Mouse (Mus musculus) cerebellum, adult 8-10 months (tissue): ENCODE data around the gene Aspdh.

Experiments
- DNase-seq: peaks from one replicate; pipeline ENCODE4 v3.0.0; 2022

Aspdh gene

DNA sequence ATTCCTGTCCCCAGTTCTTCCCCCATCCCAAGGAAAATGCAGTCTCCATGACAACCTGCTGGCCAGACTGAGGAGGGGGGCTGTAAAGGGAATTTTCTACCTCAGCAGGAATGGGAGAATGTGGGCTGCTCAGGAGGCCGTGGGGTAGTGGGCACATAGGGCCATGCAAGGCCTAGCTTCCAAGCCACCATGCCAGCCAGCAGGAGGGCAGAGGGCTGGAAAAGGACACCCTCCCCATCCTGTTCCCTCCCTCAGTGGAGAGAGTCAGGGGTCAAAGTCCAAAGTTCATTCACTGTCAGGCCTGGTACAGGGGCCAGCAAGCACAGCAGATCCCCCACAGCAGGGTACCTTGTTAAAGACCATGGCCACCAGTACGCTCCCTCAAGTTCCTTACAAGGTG lies at the start of gene Aspdh:
TSS of gene Aspdh (plus strand) at position 281 of the 400 bp plus-strand sequence.
- no peak for DNase-seq

DNA sequence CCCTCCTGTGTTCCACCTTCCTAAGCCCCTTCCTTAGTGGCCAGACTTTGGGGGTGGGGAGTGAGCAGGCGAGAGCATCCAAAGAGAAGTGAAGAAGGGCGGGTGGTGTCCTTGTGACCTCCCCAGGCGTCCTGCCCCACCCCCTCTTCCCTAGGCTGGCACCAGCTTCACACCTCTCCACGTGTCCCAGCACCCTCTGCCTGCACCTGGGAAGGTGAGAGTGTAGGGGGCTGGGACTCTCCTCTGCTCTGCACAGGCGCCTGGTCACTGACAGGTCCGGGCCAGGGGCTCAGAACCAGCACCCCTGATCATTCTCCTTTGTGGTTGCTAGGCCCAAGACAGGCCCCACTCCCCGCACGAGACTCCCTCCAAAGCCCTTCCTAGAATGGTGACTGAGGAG lies 37.5 kb upstream of the Aspdh start:
- DNase-seq, result no peak

DNA sequence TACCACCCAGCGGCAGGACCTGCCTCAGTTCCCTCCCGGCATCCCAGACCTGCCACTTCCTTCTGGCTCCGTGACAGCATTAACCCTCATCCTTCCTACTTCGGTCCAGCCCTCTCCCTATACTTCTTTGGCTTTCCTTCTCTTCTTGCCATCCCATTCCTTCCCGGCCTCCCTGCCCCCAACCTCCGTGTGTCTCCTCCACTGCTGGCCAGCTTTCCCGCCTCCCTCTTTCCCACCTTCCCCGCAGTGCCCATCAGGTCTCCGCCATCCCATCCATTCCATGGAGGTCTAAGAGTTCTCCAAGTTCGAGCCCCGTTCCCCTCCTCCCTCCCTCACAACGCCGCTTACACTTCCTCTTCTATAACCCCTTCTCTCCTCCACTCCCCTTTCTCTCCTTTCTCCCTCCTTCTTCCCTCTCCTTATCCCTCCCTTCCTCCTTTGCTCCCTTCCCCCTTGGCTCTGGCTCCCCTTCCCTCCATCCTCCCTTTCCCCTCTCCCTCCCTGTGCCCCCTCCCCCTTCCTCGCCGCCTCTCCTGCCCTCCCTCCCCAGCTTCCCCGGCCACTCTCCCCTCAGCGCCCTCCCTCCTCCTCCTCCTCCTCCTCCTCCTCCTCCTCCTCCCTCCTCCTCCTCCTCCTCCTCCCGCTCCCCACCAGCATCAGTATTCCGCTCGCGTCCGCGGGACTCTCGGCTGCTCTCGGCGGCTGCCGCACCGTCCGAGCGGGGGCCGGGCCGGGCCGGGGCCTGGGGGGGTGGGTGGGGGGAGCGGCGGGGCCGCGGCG lies 36.8 kb upstream of the Aspdh start:
- DNase-seq, result peak; percentile 51

DNA sequence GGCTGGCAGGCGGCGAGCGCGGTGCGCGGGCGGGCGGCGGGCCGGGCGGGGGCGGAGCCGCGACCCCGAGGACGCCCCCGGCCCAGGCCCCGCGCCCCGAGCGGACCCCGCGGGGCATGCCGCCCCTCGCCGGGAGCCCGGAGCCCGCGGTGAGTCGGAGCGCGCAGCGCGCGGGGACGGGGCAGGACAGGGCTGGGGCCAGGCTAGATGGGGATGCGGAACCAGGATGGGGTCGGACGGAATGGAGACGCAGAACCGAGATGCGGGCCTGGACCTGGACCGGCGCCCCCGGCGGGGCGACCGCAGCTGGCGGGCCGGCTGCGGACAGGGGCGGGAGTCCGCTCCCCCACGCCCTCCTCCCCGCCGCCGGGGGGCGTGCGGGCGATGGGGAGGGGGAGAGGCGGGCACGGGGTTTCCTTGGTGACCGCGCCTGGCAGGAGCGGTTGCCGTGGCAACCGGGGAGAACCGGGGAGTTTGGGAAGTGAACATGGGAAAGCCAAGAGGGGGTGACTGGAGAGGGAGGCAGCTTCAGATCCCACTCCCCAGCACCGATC lies 36.1 kb upstream of the Aspdh start, which contains the start of gene Lrrc4b:
TSS of gene Lrrc4b (plus strand) at position 51 of the 554 bp plus-strand sequence.
- peak; percentile 53 for DNase-seq

DNA sequence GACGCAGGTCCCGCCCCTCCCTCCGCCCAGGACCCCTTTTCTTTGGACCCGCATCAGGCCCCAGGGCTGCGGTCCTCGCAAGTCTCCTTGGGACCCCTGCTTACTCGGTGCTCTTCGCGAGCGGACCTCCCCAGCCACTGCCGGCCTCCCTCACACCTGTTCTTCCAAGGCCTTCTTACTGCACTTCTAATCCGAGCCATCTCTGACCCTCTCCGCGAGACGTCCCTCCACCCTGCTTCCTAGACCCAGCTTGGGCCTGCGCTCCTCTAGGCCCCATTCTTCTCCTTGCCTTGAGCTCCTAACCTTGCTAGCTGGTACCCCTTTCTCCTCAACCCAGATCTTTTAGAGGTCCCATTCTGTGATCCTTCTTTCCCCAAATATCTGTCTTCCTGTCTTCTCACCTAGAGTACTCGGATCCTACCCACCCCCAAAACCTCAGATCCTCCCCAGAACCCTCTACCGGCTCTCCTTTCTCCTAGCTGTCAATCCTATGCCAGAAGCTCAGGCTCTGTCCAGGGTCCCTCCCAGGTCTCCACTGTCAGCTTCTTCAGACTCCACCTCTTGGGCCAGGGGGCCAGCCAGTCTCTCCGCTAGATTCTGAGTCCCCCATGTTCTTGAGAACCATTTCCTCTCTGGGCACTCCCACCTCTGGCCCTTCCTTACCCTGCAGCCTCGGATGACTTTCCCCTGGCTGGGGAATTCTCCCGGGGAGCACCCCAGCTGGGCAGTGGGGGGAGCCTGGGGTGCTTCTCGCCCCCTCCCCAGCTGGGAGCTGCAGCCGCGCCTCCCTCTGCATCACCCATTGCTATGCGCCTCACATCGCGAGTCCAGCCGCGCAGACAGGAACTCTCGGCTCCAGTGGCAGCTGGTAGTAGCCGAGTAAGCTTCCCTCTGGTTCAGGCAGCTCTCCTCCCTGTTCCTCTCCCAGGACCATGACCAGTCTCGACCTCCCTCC lies 35.4 kb upstream of the Aspdh start:
- peak; percentile 52 for DNase-seq

DNA sequence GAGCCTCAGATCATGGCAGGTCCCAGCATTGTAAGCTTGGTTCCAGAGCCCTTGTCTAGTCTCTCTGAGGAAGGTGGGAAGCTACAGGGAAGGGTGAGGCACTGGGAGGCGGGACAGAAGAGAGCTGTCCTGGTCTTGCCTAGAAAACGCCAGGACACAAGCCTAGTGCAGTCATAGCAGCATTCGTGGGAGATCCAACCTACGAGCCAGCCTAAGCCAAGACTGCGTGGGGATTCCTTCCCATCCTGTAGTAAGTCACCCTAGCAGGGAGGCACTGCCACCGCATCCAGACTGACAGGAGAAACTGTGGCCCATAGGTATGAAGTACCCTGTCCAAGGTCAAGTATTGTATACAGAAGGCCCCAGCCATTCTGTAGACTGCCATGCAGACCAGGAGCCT lies 32.6 kb upstream of the Aspdh start:
- DNase-seq, result no peak

DNA sequence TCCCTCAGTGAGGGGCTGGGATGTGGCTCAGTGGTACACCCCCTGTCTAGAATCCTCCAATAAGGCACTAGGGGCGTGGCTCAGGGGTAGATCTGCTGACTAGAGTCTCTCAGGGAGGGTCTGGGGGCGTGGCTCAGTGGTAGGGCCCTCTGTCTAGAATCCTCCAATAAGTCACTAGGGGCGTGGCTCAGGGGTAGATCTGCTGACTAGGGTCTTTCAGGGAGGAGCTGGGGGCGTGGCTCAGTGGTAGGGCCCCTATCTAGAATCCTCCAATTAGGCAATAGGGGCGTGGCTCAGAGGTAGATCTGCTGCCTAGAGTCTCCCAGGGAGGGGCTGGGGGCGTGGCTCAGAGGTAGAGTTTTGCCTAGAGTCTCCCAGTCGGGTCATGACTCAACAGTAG lies 31.8 kb upstream of the Aspdh start:
- no peak for DNase-seq

DNA sequence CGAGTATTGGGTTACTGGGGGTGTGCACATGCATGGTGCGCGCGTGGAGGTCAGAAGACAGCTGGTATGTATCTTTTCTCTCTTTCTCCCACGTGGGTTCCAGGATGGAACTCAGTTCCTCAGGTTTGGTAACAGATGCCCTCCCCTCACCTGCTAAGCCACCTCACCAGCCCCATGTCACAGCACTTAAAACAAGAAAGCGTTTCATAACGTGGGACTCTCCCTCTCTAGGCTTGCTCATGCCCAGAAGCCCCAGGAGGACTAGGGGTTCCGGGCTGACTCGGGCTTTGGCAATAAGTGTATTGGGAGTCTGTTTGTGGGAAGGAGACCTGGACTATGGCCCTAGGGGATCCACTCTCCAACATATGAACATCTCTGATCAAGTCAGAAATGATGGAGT lies 31.1 kb upstream of the Aspdh start:
- no peak for DNase-seq

DNA sequence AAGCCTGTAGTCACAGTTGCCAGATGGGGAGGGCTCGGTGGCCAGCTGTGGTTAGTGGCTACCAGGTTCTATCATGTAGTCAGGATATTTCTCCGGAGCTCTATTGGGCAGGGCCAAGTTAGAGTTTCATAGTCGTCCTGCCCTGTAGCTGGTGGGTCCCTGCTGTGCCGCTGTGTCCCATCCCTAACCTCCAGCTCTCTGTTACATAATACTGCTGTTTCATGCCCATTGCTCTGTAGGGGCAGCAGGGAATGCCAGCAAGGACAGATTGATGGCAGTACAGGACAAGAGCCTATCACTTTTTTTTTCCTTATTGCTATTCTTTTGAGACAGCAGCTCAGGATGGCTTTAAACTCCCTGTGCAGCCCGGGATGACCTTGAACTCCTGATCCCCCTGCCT lies 29.4 kb upstream of the Aspdh start:
- peak; percentile 56 for DNase-seq

DNA sequence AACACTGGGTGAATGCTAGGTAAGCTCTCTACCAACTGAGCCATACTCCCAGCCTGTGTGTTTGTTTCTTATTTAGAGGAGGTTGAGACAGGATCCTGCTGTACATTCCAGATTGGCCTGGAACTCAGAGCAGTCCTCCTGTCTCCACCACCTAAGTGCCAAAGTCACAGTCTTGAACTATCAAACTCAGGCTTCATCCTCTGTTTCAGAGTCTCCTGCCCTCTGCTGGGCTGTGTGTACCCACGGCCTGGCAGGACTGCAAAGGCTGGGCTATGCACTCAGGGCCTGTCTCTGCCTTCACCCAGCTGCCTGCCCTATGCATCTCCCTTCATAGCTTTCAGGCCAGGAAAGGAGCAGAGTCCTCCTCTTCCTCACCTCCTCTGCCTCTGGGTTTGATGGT lies 28.9 kb upstream of the Aspdh start:
- DNase-seq, result no peak

DNA sequence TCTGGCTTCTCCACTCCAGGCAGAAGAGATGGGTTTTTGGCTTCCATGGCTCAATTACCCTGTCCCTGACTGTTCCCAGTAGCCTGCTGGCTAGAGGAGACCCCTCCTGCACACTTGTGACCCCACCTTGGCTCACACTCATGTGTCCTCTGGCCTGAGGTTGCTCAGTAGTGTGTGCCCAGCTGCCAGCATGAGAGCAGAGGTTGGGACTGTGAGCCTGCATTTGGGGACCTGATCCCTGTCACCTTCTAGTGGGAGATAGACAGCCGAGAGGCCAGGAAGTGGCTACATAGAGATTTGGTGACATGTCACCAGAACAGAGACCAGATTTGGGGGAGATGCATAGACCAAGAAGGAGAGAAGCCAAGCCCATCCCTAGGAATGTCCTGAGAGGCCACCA lies 28.0 kb upstream of the Aspdh start:
- no peak for DNase-seq

DNA sequence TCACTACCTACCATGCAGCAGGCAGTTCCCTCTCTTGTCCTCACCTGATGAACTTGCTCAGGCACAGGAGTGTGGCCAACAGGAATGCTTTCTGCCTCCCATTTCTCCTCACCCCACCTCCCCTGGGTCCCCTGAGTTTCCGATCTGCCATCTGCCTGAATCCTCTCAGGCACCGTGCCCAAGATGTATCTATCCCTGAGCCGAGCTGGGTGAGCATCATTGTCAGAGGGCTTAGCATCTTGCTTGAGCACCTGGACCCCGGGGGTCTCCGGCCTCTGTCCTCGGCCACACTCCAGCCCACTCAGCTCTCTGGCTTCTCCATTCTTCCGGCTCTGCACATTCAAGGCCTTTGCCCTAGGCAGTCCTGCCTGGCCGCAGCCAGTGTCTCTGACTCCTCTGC lies 27.3 kb upstream of the Aspdh start:
- peak; percentile 72 for DNase-seq

DNA sequence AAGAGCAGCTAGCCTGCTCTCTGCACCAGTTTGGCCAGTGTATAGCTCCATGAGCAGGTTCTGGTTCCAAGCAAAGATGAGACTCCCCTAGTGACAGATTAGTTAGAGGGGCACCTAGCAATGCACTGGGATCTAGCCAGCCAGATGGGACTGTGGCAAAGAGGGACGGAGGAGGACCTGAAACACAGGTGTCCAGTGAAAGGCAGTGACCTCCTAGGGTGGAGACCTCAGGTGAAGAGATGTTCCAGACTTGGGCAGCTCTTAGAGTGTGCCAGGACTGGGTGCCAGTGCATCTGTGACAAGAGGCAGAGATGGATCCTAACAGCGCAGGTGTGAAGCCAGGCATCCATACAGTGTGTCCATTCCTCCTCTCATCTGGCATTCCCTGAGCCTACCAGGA lies 25.5 kb upstream of the Aspdh start:
- DNase-seq, result peak; percentile 36

DNA sequence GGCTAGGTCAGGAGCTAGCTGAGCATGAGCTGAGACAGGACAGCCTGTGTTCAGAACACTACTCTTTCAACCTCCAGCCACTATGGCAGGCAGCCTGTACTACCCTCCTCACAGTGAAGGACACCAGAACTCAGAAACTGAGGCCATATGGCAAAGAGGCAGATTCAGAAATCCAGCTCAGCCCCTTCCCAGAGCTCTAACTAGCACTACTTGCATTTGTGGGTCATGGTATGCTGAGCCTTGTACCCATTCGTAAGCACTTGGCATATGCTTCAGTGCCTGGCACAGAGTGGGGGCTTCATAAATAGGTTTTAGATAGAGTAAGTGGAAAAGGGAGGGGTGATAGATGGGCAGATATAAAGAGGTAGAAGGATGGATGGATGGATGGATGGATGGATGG lies 24.7 kb upstream of the Aspdh start:
- peak; percentile 31 for DNase-seq

DNA sequence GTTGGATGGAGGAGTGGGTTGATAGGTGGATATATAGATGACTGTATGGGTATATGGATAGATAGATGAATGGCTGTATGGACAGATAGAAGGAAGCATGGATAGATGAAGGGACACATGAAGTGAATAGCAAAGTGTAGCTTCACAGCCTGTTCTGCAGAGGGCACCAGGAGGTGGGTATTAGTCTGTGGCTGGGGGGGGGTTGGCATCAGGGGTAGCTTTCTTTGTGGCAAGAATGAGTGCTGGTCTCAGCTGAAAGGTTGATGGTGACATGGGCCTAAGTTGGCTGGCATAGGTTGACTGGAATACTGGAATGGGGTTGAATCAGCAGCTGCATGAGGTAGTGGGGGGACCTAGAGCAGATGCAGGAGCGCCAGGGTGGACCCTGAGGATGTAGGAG lies 24.0 kb upstream of the Aspdh start:
- no peak for DNase-seq

DNA sequence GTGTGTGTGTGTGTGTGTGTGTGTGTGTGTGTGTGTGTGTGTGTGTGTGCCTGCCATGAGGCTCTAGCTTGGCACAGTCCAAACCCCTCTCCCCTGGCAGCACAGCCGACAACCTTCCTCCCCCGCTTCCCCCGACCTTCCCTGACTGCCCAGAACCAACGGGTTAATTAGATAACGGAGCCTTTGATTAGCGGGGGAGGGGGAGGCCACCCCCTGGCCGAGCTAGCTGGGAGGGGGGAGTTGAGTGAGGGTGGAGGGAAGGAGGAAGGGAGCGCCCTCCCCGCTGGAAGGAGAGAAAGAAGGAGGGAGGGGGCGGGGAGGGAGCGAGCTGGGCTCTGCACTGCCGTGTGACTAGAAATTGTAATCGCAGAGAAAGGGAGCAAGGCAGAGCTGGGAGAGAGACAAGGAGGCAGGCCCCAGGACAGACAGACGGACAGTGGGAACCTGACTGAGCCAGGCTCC lies 23.5 kb upstream of the Aspdh start:
- peak; percentile 73 for DNase-seq

DNA sequence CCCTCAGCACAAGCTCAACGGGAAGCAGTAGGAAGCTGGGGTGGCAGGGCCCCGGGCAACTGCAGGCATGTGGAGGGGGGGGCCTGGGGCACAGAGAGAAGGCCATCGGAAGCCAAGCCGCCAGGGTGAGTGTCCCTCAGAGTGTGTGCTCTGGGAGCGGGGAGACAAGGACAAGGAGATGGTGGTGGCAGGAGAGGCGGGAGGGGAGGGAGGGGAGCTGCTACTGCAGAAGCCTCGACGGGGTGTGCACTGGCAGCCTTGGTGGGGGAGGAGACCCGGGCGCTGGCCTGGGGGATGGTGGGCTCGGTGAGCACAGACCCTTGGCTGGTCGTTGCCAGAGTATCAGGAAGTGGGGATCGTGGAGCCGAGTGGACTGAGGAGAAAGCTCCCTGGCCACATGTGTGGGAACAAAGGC lies 22.8 kb upstream of the Aspdh start:
- peak; percentile 56 for DNase-seq

DNA sequence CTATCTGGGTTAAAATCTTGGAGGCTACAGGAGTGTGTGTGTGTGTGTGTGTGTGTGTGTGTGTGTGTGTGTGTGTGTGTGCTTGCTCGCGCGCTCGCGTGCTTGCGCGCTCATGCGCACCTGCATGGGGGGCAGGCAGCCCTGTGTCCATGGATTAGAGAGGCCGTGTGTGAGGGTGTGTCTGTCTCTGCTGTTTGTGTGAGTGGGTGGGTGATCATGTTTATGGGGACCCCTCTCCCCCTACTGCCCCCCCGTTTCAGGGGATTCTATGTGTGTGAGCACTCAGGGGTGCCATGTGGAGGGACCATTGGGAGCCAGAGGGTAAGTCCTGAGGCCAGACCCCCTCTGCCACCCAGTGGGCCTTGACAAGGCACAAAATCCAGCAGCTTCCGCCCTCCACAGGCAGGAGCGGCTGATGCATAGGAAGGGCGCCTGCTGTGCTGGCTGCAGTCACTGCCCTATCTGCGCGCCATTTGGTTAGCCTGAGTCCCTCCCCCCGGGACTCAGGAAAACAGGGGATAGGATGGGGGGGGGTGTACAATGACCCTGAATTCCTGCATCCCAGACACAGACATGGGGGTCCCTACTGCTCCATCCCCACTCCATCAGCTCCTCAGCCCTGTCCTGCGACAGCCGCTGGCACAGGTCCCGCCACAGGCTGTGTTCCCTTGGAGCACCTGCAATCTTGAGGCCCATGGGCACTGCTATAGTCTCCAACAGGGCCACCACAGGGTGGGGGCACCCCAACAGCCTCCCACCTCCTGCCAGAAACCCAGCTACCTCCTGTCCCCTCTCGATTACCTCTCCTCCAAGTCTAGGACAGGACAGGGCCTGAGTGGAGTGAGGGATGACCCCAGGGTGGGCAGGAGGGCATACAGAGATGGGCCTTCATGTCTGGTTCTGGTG lies 21.7 kb upstream of the Aspdh start:
- peak; percentile 73 for DNase-seq

DNA sequence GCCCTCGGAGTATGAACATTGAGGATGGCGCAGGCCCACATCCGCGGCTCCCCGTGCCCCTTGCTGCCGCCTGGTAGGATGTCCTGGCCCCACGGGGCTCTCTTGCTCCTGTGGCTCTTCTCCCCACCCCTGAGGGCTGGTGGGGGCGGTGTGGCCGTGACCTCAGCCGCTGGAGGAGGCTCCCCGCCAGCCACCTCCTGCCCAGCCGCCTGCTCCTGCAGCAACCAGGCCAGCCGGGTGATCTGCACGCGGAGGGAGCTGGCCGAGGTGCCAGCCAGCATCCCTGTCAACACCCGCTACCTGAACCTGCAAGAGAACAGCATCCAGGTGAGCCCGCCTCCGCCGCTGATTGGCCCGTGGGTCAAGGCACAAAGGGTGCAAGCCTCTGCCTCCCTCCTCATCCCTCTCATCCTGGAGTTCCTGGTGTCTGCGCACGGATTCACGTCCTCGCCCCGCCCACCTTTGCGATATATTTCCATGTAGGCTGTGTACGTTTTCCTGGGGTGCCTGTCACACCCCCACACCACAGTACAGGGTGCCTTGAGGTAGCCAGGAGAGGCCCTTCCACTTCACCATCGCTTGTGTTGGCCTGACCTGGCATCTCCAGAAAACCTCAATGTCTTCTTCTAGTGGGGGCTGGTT lies 20.2 kb upstream of the Aspdh start:
- peak; percentile 47 for DNase-seq

DNA sequence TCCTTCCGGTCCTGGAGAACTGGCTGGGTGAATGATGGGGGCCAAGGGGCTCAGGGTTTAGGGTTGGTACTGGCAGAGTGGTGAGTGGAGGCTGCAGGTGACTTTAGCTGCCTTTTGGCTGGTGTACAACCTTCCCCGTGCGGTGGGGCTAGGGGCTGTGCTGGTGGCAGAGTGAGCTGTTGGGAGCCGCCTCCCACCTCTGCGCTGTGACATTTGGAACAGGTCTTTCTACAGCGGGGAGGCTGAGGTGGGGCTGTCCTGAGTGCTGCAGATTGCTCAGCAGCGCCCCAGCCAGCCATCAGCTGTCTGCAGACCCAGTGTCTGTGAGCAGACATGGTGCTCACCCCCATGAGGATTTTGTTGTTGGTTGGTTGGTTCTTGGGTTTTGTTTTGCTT lies 19.7 kb upstream of the Aspdh start:
- no peak for DNase-seq

DNA sequence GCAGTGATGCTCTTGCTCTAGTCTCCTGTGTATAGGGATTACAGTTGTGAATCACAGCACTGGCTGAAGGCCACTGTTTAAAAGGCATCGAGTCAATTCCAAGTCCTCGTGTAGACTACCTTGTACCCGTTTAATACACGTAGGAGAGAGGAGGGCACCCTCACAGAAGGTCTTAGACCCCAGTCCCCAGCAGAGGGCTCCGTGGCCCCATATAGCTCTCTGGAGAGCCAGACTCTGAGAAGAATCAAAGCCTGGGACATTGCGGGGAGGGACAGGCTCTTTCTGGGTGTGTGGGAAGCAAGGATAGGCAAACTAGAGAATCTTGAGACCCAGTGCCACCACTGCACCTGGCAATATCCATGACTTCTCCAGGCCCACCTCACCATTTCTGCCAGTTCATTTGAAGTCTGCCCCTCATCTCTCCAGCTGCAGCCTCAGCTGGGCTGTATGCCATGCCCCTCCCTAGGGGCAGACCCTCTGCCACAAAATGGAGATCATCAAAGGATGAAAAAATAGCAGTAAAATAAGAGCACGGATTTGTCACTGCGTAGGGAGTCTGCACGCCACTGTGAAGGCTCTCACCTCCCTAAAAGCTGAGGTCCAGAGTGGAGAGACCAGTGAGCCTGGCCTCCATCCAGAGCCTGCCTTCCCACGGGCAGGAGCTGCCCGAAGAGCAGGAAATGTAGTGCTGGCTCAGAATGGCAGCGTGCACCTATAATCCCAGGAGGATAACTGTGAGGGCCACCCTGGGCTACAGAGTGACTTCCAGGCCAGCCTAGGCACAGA lies 18.9 kb upstream of the Aspdh start:
- DNase-seq, result no peak
